Mouse (Mus musculus) myocyte (in vitro differentiated cells): Measurements from ENCODE around the gene Hcrtr1. TPM values are rescaled to one million over a fixed set of nuclear protein-coding genes. Genes with fewer than 3 reads are reported as not detected.

Experiments used
- H3K27me3 ChIP-seq: one replicate; pipeline ENCODE4 v1.6.1; 2011; ENCODE audit not compliant: control insufficient read depth, insufficient read depth, insufficient read length
- H3K36me3 ChIP-seq: one replicate; pipeline ENCODE4 v1.6.1; 2011; ENCODE audit not compliant: control insufficient read depth, insufficient read depth
- H3K4me2 ChIP-seq: one replicate; pipeline ENCODE4 v1.6.1; 2011; ENCODE audit warnings: low read depth, control low read depth
- H3K4me3 ChIP-seq: one replicate; pipeline ENCODE4 v1.5.1; 2011; ENCODE audit warnings: mild to moderate bottlenecking, control low read depth, moderate library complexity
- H3K79me2 ChIP-seq: one replicate; pipeline ENCODE4 v1.6.1; 2011; ENCODE audit not compliant: control insufficient read depth, insufficient read depth
- H3ac ChIP-seq: one replicate; pipeline ENCODE4 v1.6.1; 2011; ENCODE audit not compliant: control insufficient read depth, insufficient read length
- CEBPB ChIP-seq: IDR thresholded peaks from 2 replicates; pipeline ENCODE4 v1.6.1; 2011; ENCODE audit warnings: mild to moderate bottlenecking, moderate library complexity; ENCODE audit not compliant: poor library complexity, insufficient read depth, severe bottlenecking
- E2F4 ChIP-seq: IDR thresholded peaks from one replicate; pipeline ENCODE4 v1.6.1; 2011; ENCODE audit warnings: mild to moderate bottlenecking, control low read depth, moderate library complexity; ENCODE audit not compliant: insufficient read depth
- MAX ChIP-seq: IDR thresholded peaks from one replicate; pipeline ENCODE4 v1.6.1; 2011; ENCODE audit warnings: low read depth, mild to moderate bottlenecking, control low read depth
- MYOD1 ChIP-seq, 3 experiments: IDR thresholded peaks; one replicate each; pipeline ENCODE4 v1.6.1; 2011; ENCODE audit warnings: control low read depth in 2 of 3, low read depth in 2 of 3, mild to moderate bottlenecking in 2 of 3, moderate library complexity in 1 of 3; ENCODE audit not compliant: insufficient read length in 2 of 3, control insufficient read depth in 1 of 3
- MYOG ChIP-seq, 3 experiments: IDR thresholded peaks; one replicate each; pipeline ENCODE4 v1.6.1; 2011; ENCODE audit warnings: control low read depth in 2 of 3, low read depth in 2 of 3, mild to moderate bottlenecking in 2 of 3; ENCODE audit not compliant: insufficient read length in 2 of 3, control insufficient read depth in 1 of 3, insufficient read depth in 1 of 3
- POLR2A ChIP-seq: IDR thresholded peaks from one replicate; pipeline ENCODE4 v1.6.1; 2011; ENCODE audit warnings: low read depth, mild to moderate bottlenecking, control low read depth, moderate library complexity; ENCODE audit not compliant: insufficient read length
- POLR2AphosphoS2 ChIP-seq: IDR thresholded peaks from one replicate; pipeline ENCODE4 v1.6.1; 2011; ENCODE audit warnings: low read depth, control low read depth; ENCODE audit not compliant: insufficient read length
- REST ChIP-seq: IDR thresholded peaks from one replicate; pipeline ENCODE4 v1.6.1; 2011; ENCODE audit warnings: mild to moderate bottlenecking, control low read depth, moderate library complexity; ENCODE audit not compliant: insufficient read depth, insufficient read length
- SRF ChIP-seq: IDR thresholded peaks from one replicate; pipeline ENCODE4 v1.6.1; 2011; ENCODE audit warnings: low read depth; ENCODE audit not compliant: control insufficient read depth, insufficient read length
- TCF12 ChIP-seq: IDR thresholded peaks from one replicate; pipeline ENCODE4 v1.6.1; 2011; ENCODE audit warnings: mild to moderate bottlenecking, control low read depth; ENCODE audit not compliant: poor library complexity, insufficient read depth, severe bottlenecking
- TCF3 ChIP-seq: IDR thresholded peaks from one replicate; pipeline ENCODE4 v1.6.1; 2011; ENCODE audit warnings: low read depth, control low read depth; ENCODE audit not compliant: insufficient read length
- USF1 ChIP-seq: IDR thresholded peaks from one replicate; pipeline ENCODE4 v1.6.1; 2011; ENCODE audit warnings: low read depth, mild to moderate bottlenecking, control low read depth, moderate library complexity
- polyA plus RNA-seq: library from polyadenylated mRNA; unstranded; fragments of >200 nt; fragmentation: generic; extraction: Trizol; gene quantifications from one replicate; pipeline ENCODE4 v1.2.1, GENCODE M21; 2012; ENCODE audit warnings: missing spikeins

Gene Hcrtr1
- polyA plus RNA-seq, 1 experiment = not detected

DNA sequence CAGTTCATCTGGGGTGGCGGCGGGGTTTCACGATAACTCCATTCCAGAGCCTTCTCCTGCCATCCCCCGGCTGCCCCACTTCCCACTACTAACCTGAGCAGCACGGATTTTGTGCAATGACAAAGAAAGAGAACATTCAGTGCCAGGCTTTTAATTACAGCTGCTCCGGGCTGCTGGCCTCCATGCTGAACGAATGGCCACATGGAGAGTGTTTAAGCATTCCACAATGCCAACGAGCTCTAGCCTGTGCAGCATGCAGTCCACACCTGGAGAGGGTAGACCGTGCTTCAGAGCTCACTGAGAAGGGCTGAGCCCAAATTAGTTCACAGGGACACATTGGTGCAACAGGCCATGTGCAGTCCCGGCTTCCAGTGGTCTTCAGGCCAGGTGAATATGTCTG lies 9.1 kb downstream of the Hcrtr1 start:
- Histone ChIP-seq H3K4me2 (no peak overlapping the region), H3K4me3 (no peak overlapping the region), H3K79me2 (no peaks in the 10 kb centered on the region), H3ac (no peak overlapping the region), H3K36me3 (peaks cover 6% of the 10 kb centered on the region), H3K27me3 (peaks cover under 1% of the 10 kb centered on the region)
- TF ChIP-seq SRF (no peak), MYOG (IDR thresholded peaks at IDR 0.05; ENCODE audit: control insufficient read depth in 1 of 3, insufficient read depth in 1 of 3, insufficient read length in 2 of 3, low read depth in 2 of 3) (no peak), TCF12 (no peak), TCF3 (no peak), E2F4 (no peak), MYOD1 (IDR thresholded peaks at IDR 0.05; ENCODE audit: control insufficient read depth in 1 of 3, insufficient read length in 2 of 3, low read depth in 2 of 3) (no peak), CEBPB (no peak), REST (no peak), MAX (no peak), POLR2A (no peak), POLR2AphosphoS2 (no peak), USF1 (no peak)

DNA sequence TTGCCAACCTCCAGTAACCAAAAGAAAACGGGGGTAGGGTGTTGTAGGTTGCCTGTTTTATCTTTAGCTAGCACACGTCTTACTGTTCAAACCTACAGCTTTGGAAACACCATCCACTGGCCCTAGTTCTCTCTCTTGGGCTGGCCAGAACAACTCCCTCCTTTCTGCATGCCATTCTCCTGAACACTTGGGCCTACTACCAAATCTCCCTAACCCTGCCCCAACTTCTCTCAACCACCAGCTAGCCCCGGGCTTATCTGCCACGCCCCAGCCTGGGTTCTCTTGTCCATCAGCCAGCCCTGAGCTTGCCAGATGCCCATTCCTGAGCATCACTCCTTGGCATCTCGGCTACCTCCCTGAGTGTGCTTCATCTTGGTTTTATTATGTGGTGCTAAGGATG lies 10.3 kb downstream of the Hcrtr1 start:
- no peaks in the 10 kb centered on the region for H3K27me3 ChIP-seq
- peaks cover 10% of the 10 kb centered on the region for H3K36me3 ChIP-seq
- no peak overlapping the region for H3K4me3 ChIP-seq
- H3K4me2 ChIP-seq = no peak overlapping the region
- no peaks in the 10 kb centered on the region for H3K79me2 ChIP-seq
- TF ChIP-seq CEBPB (no peak), TCF12 (no peak), TCF3 (no peak), MAX (no peak), REST (no peak), MYOD1 (IDR thresholded peaks at IDR 0.05; ENCODE audit: control insufficient read depth in 1 of 3, insufficient read length in 2 of 3, low read depth in 2 of 3) (no peak), SRF (no peak), E2F4 (no peak)
- no peak overlapping the region for H3ac ChIP-seq

DNA sequence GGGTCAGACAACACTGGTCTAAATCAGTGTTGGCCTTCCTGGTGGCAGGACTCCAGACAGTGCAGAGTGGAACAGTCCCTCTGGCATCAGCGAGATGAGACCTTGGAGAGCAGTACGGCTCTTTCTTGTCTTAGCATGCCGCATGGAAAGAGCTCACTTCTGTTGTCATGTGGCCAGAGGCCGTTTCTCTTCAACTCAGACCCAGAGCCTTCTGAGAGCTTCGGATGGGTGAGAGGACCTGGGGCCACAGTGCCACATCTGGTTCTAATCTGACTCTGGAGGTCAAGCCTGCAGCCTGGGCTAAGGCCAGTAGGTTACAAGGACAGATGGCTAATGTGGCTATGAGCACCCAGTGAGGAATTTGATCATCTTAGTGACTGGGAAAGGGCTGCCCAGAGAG lies 13.2 kb downstream of the Hcrtr1 start:
- TF ChIP-seq TCF3 (no peak), USF1 (no peak), E2F4 (no peak), MYOD1 (IDR thresholded peaks at IDR 0.05; ENCODE audit: control insufficient read depth in 1 of 3, insufficient read length in 2 of 3, low read depth in 2 of 3) (no peak), REST (no peak), CEBPB (no peak), MYOG (IDR thresholded peaks at IDR 0.05; ENCODE audit: control insufficient read depth in 1 of 3, insufficient read depth in 1 of 3, insufficient read length in 2 of 3, low read depth in 2 of 3) (no peak), SRF (no peak), MAX (no peak), TCF12 (no peak), POLR2AphosphoS2 (no peak), POLR2A (no peak)
- Histone ChIP-seq H3K79me2 (no peaks in the 10 kb centered on the region), H3K27me3 (no peaks in the 10 kb centered on the region), H3K4me3 (no peak overlapping the region), H3ac (no peak overlapping the region), H3K4me2 (no peak overlapping the region), H3K36me3 (peaks cover 15% of the 10 kb centered on the region)

DNA sequence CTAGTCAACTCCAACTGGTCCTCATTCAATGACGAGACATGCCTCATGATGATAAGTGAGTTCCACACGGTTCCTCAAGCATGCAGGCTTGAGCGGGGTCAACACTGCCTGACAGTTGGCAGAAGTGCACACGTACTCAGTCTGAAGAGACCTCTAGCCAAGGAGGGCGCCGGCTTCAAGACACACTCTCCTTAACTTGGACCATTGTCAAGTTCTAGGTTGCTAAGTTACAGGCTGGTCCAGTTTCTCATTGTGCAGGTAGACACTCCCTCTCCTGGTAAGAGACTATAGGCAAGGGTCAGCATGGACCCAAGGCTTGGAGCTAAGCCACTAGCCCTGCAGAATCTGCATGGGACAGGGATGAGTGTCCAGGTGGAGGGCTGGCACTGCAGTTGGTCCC lies 14.0 kb downstream of the Hcrtr1 start:
- Histone ChIP-seq H3K79me2 (no peaks in the 10 kb centered on the region), H3K36me3 (peaks cover 15% of the 10 kb centered on the region), H3K4me2 (no peak overlapping the region), H3ac (no peak overlapping the region), H3K4me3 (no peak overlapping the region), H3K27me3 (no peaks in the 10 kb centered on the region)
- TF ChIP-seq E2F4 (no peak), SRF (no peak), USF1 (no peak), TCF12 (no peak), MAX (no peak), MYOD1 (IDR thresholded peaks at IDR 0.05; ENCODE audit: control insufficient read depth in 1 of 3, insufficient read length in 2 of 3, low read depth in 2 of 3) (no peak), POLR2A (no peak), CEBPB (no peak), TCF3 (no peak), POLR2AphosphoS2 (no peak), REST (no peak), MYOG (IDR thresholded peaks at IDR 0.05; ENCODE audit: control insufficient read depth in 1 of 3, insufficient read depth in 1 of 3, insufficient read length in 2 of 3, low read depth in 2 of 3) (no peak)
